Mouse (Mus musculus) embryonic facial prominence, embryonic 14.5 days (tissue): ENCODE data around the gene Ctag2. TPM values are rescaled to one million over a fixed set of nuclear protein-coding genes. Genes with fewer than 3 reads are reported as not detected.

Experiments
- ATAC-seq: fragments of 200-750 bp; cut with Nextera tagmentation; 2 replicates; pipeline ENCODE4 v1.8.0; 2017; ENCODE audit warnings: low read depth, moderate number of reproducible peaks, moderate TSS enrichment
- DNase-seq: peaks from one replicate; pipeline ENCODE4 v3.0.0-alpha.2; 2015; ENCODE audit warnings: low spot score
- H3K27ac ChIP-seq: fragments of 300-500 bp; sonication (generic); replicated peaks from 2 replicates; pipeline ENCODE4 v1.5.1; 2014; ENCODE audit warnings: low read depth, mild to moderate bottlenecking, low read length, moderate library complexity
- H3K27me3 ChIP-seq: fragments of 300-500 bp; sonication (generic); replicated peaks from 2 replicates; pipeline ENCODE4 v1.6.1; 2014; ENCODE audit warnings: low read length; ENCODE audit not compliant: control insufficient read depth, insufficient read depth
- H3K36me3 ChIP-seq: fragments of 300-500 bp; sonication (generic); 2 replicates; pipeline ENCODE4 v1.6.1; 2014; ENCODE audit warnings: low read length, mixed read lengths; ENCODE audit not compliant: control insufficient read depth, insufficient read depth
- H3K4me1 ChIP-seq: fragments of 300-500 bp; sonication (generic); 2 replicates; pipeline ENCODE4 v1.6.1; 2014; ENCODE audit warnings: antibody characterized with exemption, low read length; ENCODE audit not compliant: control insufficient read depth, insufficient read depth
- H3K4me2 ChIP-seq: fragments of 300-500 bp; sonication (generic); 2 replicates; pipeline ENCODE4 v1.6.1; 2014; ENCODE audit warnings: low read depth, mild to moderate bottlenecking, low read length, moderate library complexity, mixed read lengths
- H3K4me3 ChIP-seq: fragments of 300-500 bp; sonication (generic); 2 replicates; pipeline ENCODE4 v1.5.1; 2014; ENCODE audit warnings: low read depth, mild to moderate bottlenecking, low read length
- H3K9ac ChIP-seq: fragments of 300-500 bp; sonication (generic); 2 replicates; pipeline ENCODE4 v1.6.1; 2014; ENCODE audit warnings: low read depth, mild to moderate bottlenecking, low read length, moderate library complexity, mixed read lengths
- H3K9me3 ChIP-seq: fragments of 300-500 bp; sonication (generic); 2 replicates; pipeline ENCODE4 v1.6.1; 2016; ENCODE audit warnings: low read length; ENCODE audit not compliant: control insufficient read depth
- WGBS: fragments of 180-500 bp; shearing (Covaris S2); extraction: QIAGEN DNeasy Blood & Tissue Kit; methylation state at CpG from one replicate; pipeline ENCODE4 v1.1.7; 2014; 5-methylcytosine and 5-hydroxymethylcytosine counted together
- polyA plus RNA-seq: library from polyadenylated mRNA; unstranded; fragments of >200 nt; fragmentation: Nextera tagmentation; extraction: Ambion mirVana; gene quantifications from 2 replicates; pipeline ENCODE4 v1.2.1, GENCODE M21; 2014

The Ctag2 gene
- polyA plus RNA-seq = not detected in 2 replicates

DNA sequence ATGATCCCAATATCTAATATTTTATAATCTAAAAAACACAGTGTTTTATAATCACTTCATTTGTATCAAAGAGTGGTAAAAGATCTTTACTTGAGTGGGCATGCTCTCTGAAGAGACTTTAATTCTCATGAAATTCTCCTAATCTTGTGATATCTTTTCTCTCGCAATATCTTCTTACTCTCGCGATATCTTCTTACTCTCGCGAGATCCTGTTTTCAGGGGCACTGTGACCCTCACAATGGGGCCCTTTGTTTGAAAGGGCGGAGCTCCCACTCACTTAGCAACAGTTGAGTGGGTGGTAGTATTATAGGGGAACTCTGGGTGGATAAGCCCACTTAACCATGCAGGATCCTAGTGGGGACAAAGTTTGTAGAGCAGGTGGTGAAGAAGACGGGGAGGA, at the start of gene Ctag2:
TSS of gene Ctag2 (plus strand) at position 301 of the 400 bp plus-strand sequence.
- Histone ChIP-seq H3K27me3 (no peaks in the 10 kb centered on the region), H3K27ac (no peak within 1 kb of the TSS), H3K4me2 (no peak within 1 kb of the TSS), H3K4me3 (no peak within 1 kb of the TSS), H3K36me3 (no peaks in the 10 kb centered on the region), H3K4me1 (no peaks in the 10 kb centered on the region), H3K9ac (no peak within 1 kb of the TSS), H3K9me3 (no peaks in the 10 kb centered on the region)
- ATAC-seq (no peak), DNase-seq (no peak)
- 89% methylated on average over 7 of the region's 7 CpGs for WGBS
